Mouse (Mus musculus): ENCODE measurements around the gene Rps9. TPM values are rescaled to one million over a fixed set of nuclear protein-coding genes. Genes with fewer than 3 reads are reported as not detected.

The Rps9 gene
- polyA plus RNA-seq, 1 experiment from 2014 or later = 1,214 TPM

- WGBS = 90% methylated on average over 12 of the region's 12 CpGs
- Histone ChIP-seq H3K27me3 (ENCODE audit: control insufficient read depth, insufficient read depth, low read length) (no peaks in the 10 kb centered on the region), H3K9me3 (ENCODE audit: control insufficient read depth, low read length) (no peaks in the 10 kb centered on the region), H3K9ac (ENCODE audit: low read length) (no peak overlapping the region), H3K4me3 (ENCODE audit: low read depth, low read length) (no peak overlapping the region), H3K4me2 (ENCODE audit: low read depth, low read length, severe bottlenecking) (no peak overlapping the region), H3K36me3 (ENCODE audit: control insufficient read depth, insufficient read depth, low read length) (no peaks in the 10 kb centered on the region), H3K4me1 (replicated peaks; ENCODE audit: control insufficient read depth, insufficient read depth, low read length) (no peaks in the 10 kb centered on the region), H3K27ac (ENCODE audit: low read depth, low read length) (no peak overlapping the region)
- DNase-seq (ENCODE audit: low spot score) (no peak), ATAC-seq (replicated peaks; ENCODE audit: low FRiP score) (no peak)
These were observed 27.4 kb upstream of the Rps9 start for GRCm38 (mm10) chr7:3676371-3676770.

DNA sequence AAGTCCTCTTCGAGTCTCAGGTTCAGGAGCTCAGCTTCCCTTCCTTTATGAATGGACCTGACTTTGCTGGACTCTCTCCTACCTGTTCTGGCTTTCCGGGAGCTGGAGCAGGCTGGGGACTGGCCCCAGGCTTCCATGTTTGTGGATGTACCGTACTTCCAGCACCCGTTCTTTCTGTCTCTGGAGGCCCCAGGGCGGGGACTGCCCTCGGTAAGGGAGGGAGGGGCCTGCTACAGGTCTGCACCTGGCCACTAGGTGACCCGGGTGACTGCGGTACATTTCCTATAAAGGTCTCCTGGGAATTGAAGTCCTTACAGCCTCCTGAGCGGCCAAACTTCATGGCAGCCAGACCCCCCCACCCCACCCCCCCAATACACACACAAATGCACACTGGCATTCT, 26.5 kb upstream of the Rps9 start, which contains the start of gene Tmc4:
Tmc4 (minus strand) TSS at position 212 of the 400 bp plus-strand sequence.
- Histone ChIP-seq H3K4me2 (ENCODE audit: low read depth, low read length, severe bottlenecking) (no peak within 1 kb of the TSS), H3K27me3 (ENCODE audit: control insufficient read depth, insufficient read depth, low read length) (no peaks in the 10 kb centered on the region), H3K27ac (ENCODE audit: low read depth, low read length) (no peak within 1 kb of the TSS), H3K4me3 (ENCODE audit: low read depth, low read length) (no peak within 1 kb of the TSS), H3K9me3 (ENCODE audit: control insufficient read depth, low read length) (no peaks in the 10 kb centered on the region), H3K4me1 (replicated peaks; ENCODE audit: control insufficient read depth, insufficient read depth, low read length) (no peaks in the 10 kb centered on the region), H3K9ac (ENCODE audit: low read length) (no peak within 1 kb of the TSS), H3K36me3 (ENCODE audit: control insufficient read depth, insufficient read depth, low read length) (no peaks in the 10 kb centered on the region)
- no peak for ATAC-seq (replicated peaks; ENCODE audit: low FRiP score)
- DNase-seq (ENCODE audit: low spot score) = no peak
- 56% methylated on average over 9 of the region's 9 CpGs for WGBS

DNA sequence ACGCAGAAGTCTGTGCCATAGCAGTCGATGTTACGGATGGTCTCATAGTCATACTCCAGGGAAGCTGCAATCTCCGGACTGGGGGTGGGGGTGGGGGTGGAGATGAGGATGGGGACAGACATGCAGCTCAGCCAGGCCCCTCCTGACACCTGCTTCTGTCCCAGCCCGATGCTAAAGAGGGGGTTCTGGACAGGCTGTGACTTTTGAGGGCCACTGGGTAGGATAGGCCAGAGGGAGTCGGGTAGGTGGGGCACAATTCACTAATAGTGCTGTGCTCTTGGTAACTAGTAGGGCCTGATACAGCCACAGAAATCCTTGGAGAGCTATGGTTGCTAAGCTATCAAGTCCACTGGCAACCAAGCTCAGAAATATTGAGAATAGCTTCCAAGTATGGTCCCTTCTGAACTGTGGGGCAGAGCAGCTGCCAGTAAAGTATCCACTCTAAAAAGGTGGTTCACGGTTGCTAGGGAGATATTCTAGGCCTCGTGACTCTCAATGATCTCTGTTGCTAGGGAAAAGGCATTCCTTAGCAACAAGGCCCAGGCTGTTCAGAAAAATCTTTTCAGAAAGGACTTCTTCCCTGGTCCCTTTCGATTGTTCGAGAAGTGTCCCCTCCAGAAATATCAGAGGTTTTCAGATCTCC, 19.8 kb upstream of the Rps9 start:
- no peak for DNase-seq (ENCODE audit: low spot score)

DNA sequence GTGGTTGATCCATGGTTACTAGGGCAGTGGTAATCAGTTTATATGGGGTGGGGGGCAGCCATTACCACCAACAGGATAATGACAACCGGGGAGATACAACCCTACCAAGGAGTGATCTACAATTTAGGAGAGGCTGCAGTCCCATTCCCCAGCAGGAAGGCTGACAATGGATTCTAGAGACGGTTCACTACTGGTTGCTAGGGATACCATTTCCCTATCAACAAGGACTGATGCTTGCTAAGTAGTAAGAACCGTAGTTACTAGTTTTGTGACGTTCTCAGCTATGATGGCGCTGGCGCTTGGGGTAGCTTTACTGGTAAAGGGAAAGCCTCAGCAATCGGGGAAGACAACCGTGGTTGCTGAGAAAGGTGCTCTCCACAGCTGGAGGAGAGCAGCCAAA, 19.1 kb upstream of the Rps9 start:
- no peaks in the 10 kb centered on the region; the same call in 1 of the 2 replicates for H3K36me3 ChIP-seq (ENCODE audit: control insufficient read depth, insufficient read depth, low read length)
- 0 out of 2 replicates have a peak, but pooled peaks cover 2% of the 10 kb centered on the region for H3K4me1 ChIP-seq (replicated peaks; ENCODE audit: control insufficient read depth, insufficient read depth, low read length)
- H3K4me3 ChIP-seq (ENCODE audit: low read depth, low read length) = no peak overlapping the region
- no peak overlapping the region for H3K4me2 ChIP-seq (ENCODE audit: low read depth, low read length, severe bottlenecking)
- ATAC-seq (replicated peaks; ENCODE audit: low FRiP score) = 0 out of 2 replicates have a peak, but pooled peaks have one; percentile 11
- no peaks in the 10 kb centered on the region for H3K9me3 ChIP-seq (ENCODE audit: control insufficient read depth, low read length)
- no peaks in the 10 kb centered on the region for H3K27me3 ChIP-seq (ENCODE audit: control insufficient read depth, insufficient read depth, low read length)
- 84% methylated on average over 8 of the region's 8 CpGs for whole genome bisulfite sequencing
- no peak for DNase-seq (ENCODE audit: low spot score)
- peak overlapping the region; percentile 53; the same call in 1 of the 2 replicates for H3K27ac ChIP-seq (ENCODE audit: low read depth, low read length)
- no peak overlapping the region for H3K9ac ChIP-seq (ENCODE audit: low read length)

More for the DNA sequence above, 19.8 kb upstream of the Rps9 start:
- Histone ChIP-seq H3K9ac (ENCODE audit: low read length) (no peak overlapping the region), H3K36me3 (ENCODE audit: control insufficient read depth, insufficient read depth, low read length) (no peaks in the 10 kb centered on the region; the same call in 1 of the 2 replicates), H3K27me3 (ENCODE audit: control insufficient read depth, insufficient read depth, low read length) (no peaks in the 10 kb centered on the region), H3K9me3 (ENCODE audit: control insufficient read depth, low read length) (no peaks in the 10 kb centered on the region), H3K4me2 (ENCODE audit: low read depth, low read length, severe bottlenecking) (no peak overlapping the region), H3K27ac (ENCODE audit: low read depth, low read length) (peak overlapping the region; percentile 53), H3K4me3 (ENCODE audit: low read depth, low read length) (no peak overlapping the region), H3K4me1 (replicated peaks; ENCODE audit: control insufficient read depth, insufficient read depth, low read length) (0 out of 2 replicates have a peak, but pooled peaks cover 2% of the 10 kb centered on the region)
- 70% methylated on average over 10 of the region's 10 CpGs for WGBS
- peak; percentile 64 for ATAC-seq (replicated peaks; ENCODE audit: low FRiP score)

DNA sequence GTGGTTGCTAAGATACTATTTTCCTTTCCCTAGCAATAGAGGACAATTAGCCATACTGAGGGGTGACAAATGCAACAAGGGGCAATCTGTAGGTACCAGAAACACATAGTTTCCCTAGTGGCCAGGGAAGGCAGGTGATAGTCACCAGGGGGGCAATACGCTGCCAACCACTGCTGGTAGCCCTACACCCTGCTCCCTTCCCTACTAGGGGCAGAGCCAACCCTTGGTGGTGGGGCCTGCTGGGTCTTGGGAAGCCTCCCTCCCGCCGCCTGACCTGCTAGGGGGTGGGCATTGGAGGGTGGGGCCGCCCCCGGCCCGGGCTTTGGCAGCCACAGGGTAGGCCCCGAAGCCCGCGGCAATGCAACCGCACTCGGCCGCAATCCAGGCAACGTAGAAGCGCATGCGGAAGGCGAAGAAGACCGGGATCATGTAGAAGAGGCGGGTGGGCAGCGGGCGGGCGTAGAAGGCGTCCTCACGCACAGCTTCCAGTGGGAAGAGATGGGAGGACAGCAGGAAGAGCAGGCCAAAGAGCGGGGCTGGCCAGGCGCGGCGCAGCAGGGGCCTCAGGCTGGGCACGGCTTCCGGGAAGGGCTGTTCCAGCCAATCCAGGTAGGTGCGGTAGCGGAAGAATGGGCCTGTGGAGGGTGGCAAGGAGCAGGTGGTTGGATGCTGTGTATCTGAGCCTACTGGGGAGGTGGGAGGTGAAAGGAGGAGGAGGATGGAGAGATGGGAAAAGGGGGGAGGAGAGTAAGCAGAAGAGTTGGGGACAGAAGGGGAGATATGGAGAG, 18.2 kb upstream of the Rps9 start:
- no peaks in the 10 kb centered on the region; the same call in 1 of the 2 replicates for H3K36me3 ChIP-seq (ENCODE audit: control insufficient read depth, insufficient read depth, low read length)

GRCm38 (mm10) chr7:3691919-3692318, 11.9 kb upstream of the Rps9 start:
- Histone ChIP-seq H3K36me3 (ENCODE audit: control insufficient read depth, insufficient read depth, low read length) (no peaks in the 10 kb centered on the region; the same call in 1 of the 2 replicates), H3K9ac (ENCODE audit: low read length) (peak overlapping the region; percentile 83), H3K27ac (ENCODE audit: low read depth, low read length) (no peak overlapping the region), H3K9me3 (ENCODE audit: control insufficient read depth, low read length) (no peaks in the 10 kb centered on the region), H3K4me2 (ENCODE audit: low read depth, low read length, severe bottlenecking) (peak overlapping the region; percentile 89), H3K4me1 (replicated peaks; ENCODE audit: control insufficient read depth, insufficient read depth, low read length) (peaks cover 3% of the 10 kb centered on the region; the same call in 1 of the 2 replicates), H3K27me3 (ENCODE audit: control insufficient read depth, insufficient read depth, low read length) (no peaks in the 10 kb centered on the region), H3K4me3 (ENCODE audit: low read depth, low read length) (peak overlapping the region; percentile 64)
- WGBS = 34% methylated on average over 3 of the region's 3 CpGs
- ATAC-seq (replicated peaks; ENCODE audit: low FRiP score) (no peak), DNase-seq (ENCODE audit: low spot score) (no peak)

More for the DNA sequence above, 18.2 kb upstream of the Rps9 start:
- H3K4me2 ChIP-seq (ENCODE audit: low read depth, low read length, severe bottlenecking) = no peak overlapping the region
- no peak overlapping the region for H3K4me3 ChIP-seq (ENCODE audit: low read depth, low read length)
- H3K27me3 ChIP-seq (ENCODE audit: control insufficient read depth, insufficient read depth, low read length) = no peaks in the 10 kb centered on the region
- DNase-seq (ENCODE audit: low spot score) = no peak
- no peak overlapping the region for H3K27ac ChIP-seq (ENCODE audit: low read depth, low read length)
- ATAC-seq (replicated peaks; ENCODE audit: low FRiP score) = no peak
- no peaks in the 10 kb centered on the region for H3K9me3 ChIP-seq (ENCODE audit: control insufficient read depth, low read length)
- H3K4me1 ChIP-seq (replicated peaks; ENCODE audit: control insufficient read depth, insufficient read depth, low read length) = 0 out of 2 replicates have a peak, but pooled peaks cover 2% of the 10 kb centered on the region
- H3K9ac ChIP-seq (ENCODE audit: low read length) = no peak overlapping the region
- 74% methylated on average over 31 of the region's 31 CpGs for WGBS

GRCm38 (mm10) chr7:3692382-3692986, 11.3 kb upstream of the Rps9 start, which contains the start of gene Tsen34:
Gene Tsen34 (plus strand): TSS chr7:3692863.
- Histone ChIP-seq H3K27me3 (ENCODE audit: control insufficient read depth, insufficient read depth, low read length) (no peaks in the 10 kb centered on the region), H3K4me3 (ENCODE audit: low read depth, low read length) (peak within 1 kb of the TSS; percentile 64), H3K9ac (ENCODE audit: low read length) (peak within 1 kb of the TSS; percentile 83), H3K4me1 (replicated peaks; ENCODE audit: control insufficient read depth, insufficient read depth, low read length) (peaks cover 3% of the 10 kb centered on the region; the same call in 1 of the 2 replicates), H3K36me3 (ENCODE audit: control insufficient read depth, insufficient read depth, low read length) (no peaks in the 10 kb centered on the region; the same call in 1 of the 2 replicates), H3K9me3 (ENCODE audit: control insufficient read depth, low read length) (no peaks in the 10 kb centered on the region), H3K27ac (ENCODE audit: low read depth, low read length) (peak within 1 kb of the TSS; percentile 77), H3K4me2 (ENCODE audit: low read depth, low read length, severe bottlenecking) (peak within 1 kb of the TSS; percentile 89)
- DNase-seq (ENCODE audit: low spot score) (no peak), ATAC-seq (replicated peaks; ENCODE audit: low FRiP score) (no peak; the same call in 1 of the 2 replicates)
- 1% methylated on average over 49 of the region's 49 CpGs for WGBS

Data from forebrain, embryonic 11.5 days (tissue).